Mouse (Mus musculus) limb, embryonic 12.5 days (tissue): ENCODE measurements around the gene Adora3. TPM values are rescaled to one million over a fixed set of nuclear protein-coding genes. Genes with fewer than 3 reads are reported as not detected.
"Not testable (repeated sequence)": the region's sequence is repeated elsewhere in the genome, so short reads cannot be mapped to it uniquely, and the experiment has no call there.

Experiments used
- ATAC-seq: fragments of 200-750 bp; cut with Nextera tagmentation; 2 replicates; pipeline ENCODE4 v1.8.0; 2017; ENCODE audit warnings: low read depth, moderate TSS enrichment; ENCODE audit not compliant: insufficient number of reproducible peaks, insufficient read depth, low FRiP score, low TSS enrichment
- H3K27ac ChIP-seq: fragments of 300-500 bp; sonication (generic); 2 replicates; pipeline ENCODE4 v1.5.1; 2016; ENCODE audit warnings: mild to moderate bottlenecking, moderate library complexity
- H3K27me3 ChIP-seq: fragments of 300-500 bp; sonication (generic); 2 replicates; pipeline ENCODE4 v1.6.1; 2016; ENCODE audit warnings: mild to moderate bottlenecking, moderate library complexity
- H3K36me3 ChIP-seq: fragments of 300-500 bp; sonication (generic); 2 replicates; pipeline ENCODE4 v1.6.1; 2016; ENCODE audit warnings: mild to moderate bottlenecking, moderate library complexity
- H3K4me1 ChIP-seq: fragments of 300-500 bp; sonication (generic); replicated peaks from 2 replicates; pipeline ENCODE4 v1.6.1; 2016
- H3K4me2 ChIP-seq: fragments of 300-500 bp; sonication (generic); 2 replicates; pipeline ENCODE4 v1.6.1; 2016; ENCODE audit warnings: mild to moderate bottlenecking, moderate library complexity
- H3K4me3 ChIP-seq: fragments of 300-500 bp; sonication (generic); replicated peaks from 2 replicates; pipeline ENCODE4 v1.5.1; 2016; ENCODE audit warnings: mild to moderate bottlenecking
- H3K9ac ChIP-seq: fragments of 300-500 bp; sonication (generic); replicated peaks from 2 replicates; pipeline ENCODE4 v1.6.1; 2016; ENCODE audit warnings: mild to moderate bottlenecking, moderate library complexity
- H3K9me3 ChIP-seq: fragments of 300-500 bp; sonication (generic); 2 replicates; pipeline ENCODE4 v1.6.1; 2016; ENCODE audit warnings: mild to moderate bottlenecking, moderate library complexity
- WGBS: fragments of 180-500 bp; shearing (Covaris S2); methylation state at CpG from one replicate; pipeline ENCODE4 v1.1.7; 2016; 5-methylcytosine and 5-hydroxymethylcytosine counted together
- polyA plus RNA-seq: library from polyadenylated mRNA; unstranded; fragments of >200 nt; fragmentation: Nextera tagmentation; extraction: Ambion mirVana; gene quantifications from 2 replicates; pipeline ENCODE4 v1.2.1, GENCODE M21; 2016

Gene Adora3
- polyA plus RNA-seq, 1 experiment from 2014 or later, result not detected

GRCm38 (mm10) chr3:105918355-105918745, 47.7 kb downstream of the Adora3 start:
- H3K27me3 ChIP-seq, result no peaks in the 10 kb centered on the region
- no peaks in the 10 kb centered on the region for H3K36me3 ChIP-seq
- H3K4me1 ChIP-seq, result no peaks in the 10 kb centered on the region
- whole genome bisulfite sequencing, result 76% methylated on average over 3 of the region's 3 CpGs
- H3K9ac ChIP-seq, result no peak overlapping the region
- H3K4me3 ChIP-seq, result no peak overlapping the region
- ATAC-seq, result no peak
- H3K9me3 ChIP-seq, result no peaks in the 10 kb centered on the region
- H3K4me2 ChIP-seq, result no peak overlapping the region
- no peak overlapping the region for H3K27ac ChIP-seq

DNA sequence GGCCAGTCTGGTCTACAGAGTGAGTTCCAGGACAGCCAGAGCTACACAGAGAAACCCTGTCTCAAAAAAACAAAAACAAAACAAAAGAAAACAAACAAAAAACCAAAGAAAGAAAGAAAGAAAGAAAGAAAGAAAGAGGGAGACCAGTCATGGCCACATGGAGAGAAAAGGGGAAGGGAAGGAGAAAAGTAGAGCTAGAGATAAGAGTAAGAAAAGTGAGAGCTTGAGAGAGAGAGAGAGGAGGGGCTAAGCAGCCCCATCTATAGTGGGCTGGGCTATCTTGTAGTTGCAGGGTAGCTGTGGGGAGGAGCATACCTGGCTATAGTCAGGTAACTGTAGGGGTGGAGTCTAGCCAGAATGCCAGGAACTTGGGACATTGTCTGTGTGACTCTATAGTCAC, 50.1 kb downstream of the Adora3 start:
- not testable (repeated sequence) for H3K9ac ChIP-seq, H3K4me2 ChIP-seq, H3K4me3 ChIP-seq, ATAC-seq, H3K27ac ChIP-seq, H3K4me1 ChIP-seq, H3K9me3 ChIP-seq, H3K36me3 ChIP-seq, H3K27me3 ChIP-seq

DNA sequence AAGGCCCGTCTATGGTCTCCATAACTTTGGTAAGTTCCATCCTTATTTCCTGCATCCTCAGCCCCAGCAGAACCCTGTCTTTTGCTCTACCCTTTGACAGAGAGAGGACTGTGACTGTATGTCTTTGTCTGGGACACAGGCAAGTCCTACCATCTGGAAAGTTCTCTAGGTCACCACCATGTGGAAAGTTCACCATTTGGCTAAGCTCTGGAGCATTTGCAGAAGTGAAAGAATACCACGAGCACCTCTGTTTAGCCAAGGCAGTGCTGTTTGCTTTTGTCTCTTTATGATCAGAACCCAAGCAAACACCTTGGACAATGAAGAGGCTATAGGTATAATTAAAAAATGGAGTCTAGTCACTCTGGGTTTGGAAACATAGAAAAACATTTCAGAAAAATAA, 51.3 kb downstream of the Adora3 start:
- Histone ChIP-seq H3K27ac (no peak overlapping the region), H3K4me3 (no peak overlapping the region), H3K4me1 (no peaks in the 10 kb centered on the region), H3K4me2 (no peak overlapping the region), H3K27me3 (no peaks in the 10 kb centered on the region), H3K9me3 (no peaks in the 10 kb centered on the region), H3K9ac (no peak overlapping the region), H3K36me3 (no peaks in the 10 kb centered on the region)
- ATAC-seq, result no peak
- WGBS, result 83% methylated on average over 2 of the region's 2 CpGs

DNA sequence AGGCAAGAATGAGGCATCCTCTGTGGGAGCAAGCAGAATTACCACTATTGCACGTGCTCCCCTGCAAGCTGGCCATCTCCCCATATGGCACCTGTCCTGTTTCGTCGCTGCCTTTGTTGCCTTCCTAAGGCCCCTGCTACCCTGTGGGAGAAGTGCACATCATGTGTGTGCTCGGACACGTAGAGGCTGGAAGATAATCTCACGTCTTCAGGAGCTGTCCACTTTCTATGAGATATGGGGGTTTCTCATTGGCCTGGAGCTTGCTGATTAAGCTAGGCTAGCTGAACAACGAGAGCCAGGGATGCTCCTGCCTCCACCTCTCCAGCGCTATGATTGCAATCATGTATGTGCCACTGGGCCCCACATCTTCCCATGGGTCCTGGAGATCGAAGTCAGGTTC, 54.0 kb downstream of the Adora3 start:
- Histone ChIP-seq H3K4me2 (no peak overlapping the region), H3K27ac (no peak overlapping the region), H3K9ac (no peak overlapping the region), H3K9me3 (no peaks in the 10 kb centered on the region), H3K27me3 (no peaks in the 10 kb centered on the region), H3K4me3 (no peak overlapping the region), H3K36me3 (no peaks in the 10 kb centered on the region), H3K4me1 (no peaks in the 10 kb centered on the region)
- no peak for ATAC-seq
- 80% methylated on average over 9 of the region's 9 CpGs for WGBS

DNA sequence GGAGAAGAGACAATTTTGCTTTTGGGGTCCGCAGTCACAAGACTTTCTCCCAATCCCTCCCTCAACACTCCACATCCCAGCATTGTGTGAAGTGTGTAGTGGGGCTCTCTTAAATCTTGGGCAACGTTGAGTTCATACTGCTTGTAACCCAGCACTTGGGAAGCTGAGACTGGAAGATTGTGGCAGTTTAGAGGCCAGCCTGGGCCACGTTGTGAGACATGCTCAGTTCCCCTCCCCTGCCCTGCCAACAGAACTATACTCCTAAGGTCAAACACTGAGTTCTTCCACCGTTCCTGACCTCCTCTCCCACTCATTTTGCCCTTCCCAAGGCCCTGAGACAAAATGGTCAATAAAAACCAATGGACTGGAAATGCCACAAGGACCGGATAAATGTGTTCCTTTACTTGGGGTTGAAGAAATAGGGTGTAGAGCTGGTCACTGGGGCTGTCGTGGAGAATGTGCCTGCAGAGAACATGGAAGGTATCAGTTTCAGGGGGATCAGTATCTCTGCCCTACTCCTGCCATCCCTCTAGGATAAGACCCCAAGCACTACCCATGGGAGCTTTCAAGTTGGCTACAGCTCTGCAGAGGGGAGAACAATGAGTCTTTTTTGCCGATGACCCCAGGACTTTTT, 57.0 kb downstream of the Adora3 start:
- Histone ChIP-seq H3K36me3 (no peaks in the 10 kb centered on the region), H3K4me3 (no peak overlapping the region), H3K9me3 (no peaks in the 10 kb centered on the region), H3K4me1 (no peaks in the 10 kb centered on the region), H3K4me2 (no peak overlapping the region), H3K27me3 (no peaks in the 10 kb centered on the region), H3K27ac (no peak overlapping the region), H3K9ac (no peak overlapping the region)
- 81% methylated on average over 7 of the region's 7 CpGs for WGBS
- ATAC-seq, result no peak

- no peak for ATAC-seq
- H3K27me3 ChIP-seq, result no peaks in the 10 kb centered on the region
- H3K9me3 ChIP-seq, result no peaks in the 10 kb centered on the region
- H3K4me1 ChIP-seq, result no peaks in the 10 kb centered on the region
- H3K36me3 ChIP-seq, result no peaks in the 10 kb centered on the region
- H3K27ac ChIP-seq, result no peak overlapping the region
- H3K4me3 ChIP-seq, result no peak overlapping the region
- H3K4me2 ChIP-seq, result no peak overlapping the region
- no peak overlapping the region for H3K9ac ChIP-seq
- 89% methylated on average over 3 of the region's 3 CpGs for WGBS
Observed at GRCm38 (mm10) chr3:105928195-105928569, 57.5 kb downstream of the Adora3 start.

DNA sequence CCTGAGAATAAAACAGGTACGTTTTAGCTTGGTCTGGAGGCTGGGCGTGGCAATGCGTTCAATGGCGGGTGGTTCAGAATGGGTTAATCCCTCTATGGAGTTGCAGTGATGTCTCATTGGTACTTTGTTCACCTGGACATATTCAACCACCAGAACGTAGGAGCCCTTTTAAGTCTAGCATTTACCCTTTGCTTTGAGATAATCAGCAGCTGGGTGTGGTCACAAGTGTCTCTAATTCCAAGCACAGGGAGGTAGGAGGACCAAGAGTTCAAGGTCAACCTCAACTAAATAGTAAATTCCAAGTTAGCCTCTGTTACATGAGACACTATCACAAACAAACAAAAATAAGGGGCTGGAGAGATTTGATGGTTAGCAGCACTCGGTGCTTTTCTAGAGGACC, 58.1 kb downstream of the Adora3 start:
- Histone ChIP-seq H3K4me2 (no peak overlapping the region), H3K9ac (no peak overlapping the region), H3K4me3 (no peak overlapping the region), H3K36me3 (no peaks in the 10 kb centered on the region), H3K27me3 (no peaks in the 10 kb centered on the region), H3K4me1 (no peaks in the 10 kb centered on the region), H3K9me3 (no peaks in the 10 kb centered on the region), H3K27ac (no peak overlapping the region)
- 85% methylated on average over 6 of the region's 6 CpGs for WGBS
- ATAC-seq, result no peak

DNA sequence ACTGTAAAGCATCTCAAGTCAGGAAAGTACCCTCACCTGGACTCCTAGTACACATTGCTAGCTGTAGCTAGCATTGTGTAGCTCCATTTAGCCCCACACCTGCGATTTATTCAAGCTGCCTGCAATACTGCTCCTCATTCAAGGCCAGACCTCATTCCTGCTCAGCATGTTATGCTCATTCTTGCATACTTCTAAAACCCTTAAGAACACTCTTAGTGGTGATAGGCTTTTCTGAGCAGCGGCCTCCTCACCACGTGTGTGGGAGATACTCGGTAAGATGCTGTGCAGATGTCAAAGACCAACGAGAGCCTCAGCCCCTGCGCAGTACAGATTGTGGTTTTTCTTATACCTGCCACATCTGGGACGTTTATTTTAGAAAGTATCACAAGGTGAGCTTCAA, 59.2 kb downstream of the Adora3 start:
- Histone ChIP-seq H3K27me3 (no peaks in the 10 kb centered on the region), H3K9ac (no peak overlapping the region), H3K4me1 (no peaks in the 10 kb centered on the region), H3K9me3 (no peaks in the 10 kb centered on the region), H3K27ac (no peak overlapping the region), H3K4me2 (no peak overlapping the region), H3K36me3 (no peaks in the 10 kb centered on the region), H3K4me3 (no peak overlapping the region)
- ATAC-seq, result no peak
- WGBS, result 80% methylated on average over 7 of the region's 7 CpGs

DNA sequence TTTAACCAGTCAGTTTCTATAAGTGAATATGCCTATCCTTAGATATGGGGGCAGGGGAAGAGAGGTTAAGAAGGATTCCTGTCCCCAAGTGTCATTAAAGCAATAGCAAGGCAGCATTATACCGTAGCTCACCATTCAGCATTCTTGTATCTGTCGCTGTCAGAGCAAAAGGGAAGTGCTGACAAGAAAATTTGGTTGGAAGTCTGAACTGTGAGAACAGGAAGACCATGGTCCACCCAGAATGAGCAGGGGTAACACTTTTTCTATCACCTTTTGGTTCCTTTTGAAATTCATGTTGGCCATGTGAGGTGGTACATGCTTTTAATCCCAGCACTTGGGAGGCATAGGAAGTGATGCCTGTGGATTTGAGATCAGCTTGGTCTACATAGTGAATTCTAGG, 60.4 kb downstream of the Adora3 start:
- no peaks in the 10 kb centered on the region for H3K27me3 ChIP-seq
- ATAC-seq, result no peak
- no peaks in the 10 kb centered on the region for H3K4me1 ChIP-seq
- WGBS, result 89% methylated on average over 2 of the region's 2 CpGs
- H3K9me3 ChIP-seq, result no peaks in the 10 kb centered on the region
- H3K27ac ChIP-seq, result no peak overlapping the region
- H3K4me2 ChIP-seq, result no peak overlapping the region
- H3K4me3 ChIP-seq, result no peak overlapping the region
- H3K9ac ChIP-seq, result no peak overlapping the region
- H3K36me3 ChIP-seq, result no peaks in the 10 kb centered on the region

DNA sequence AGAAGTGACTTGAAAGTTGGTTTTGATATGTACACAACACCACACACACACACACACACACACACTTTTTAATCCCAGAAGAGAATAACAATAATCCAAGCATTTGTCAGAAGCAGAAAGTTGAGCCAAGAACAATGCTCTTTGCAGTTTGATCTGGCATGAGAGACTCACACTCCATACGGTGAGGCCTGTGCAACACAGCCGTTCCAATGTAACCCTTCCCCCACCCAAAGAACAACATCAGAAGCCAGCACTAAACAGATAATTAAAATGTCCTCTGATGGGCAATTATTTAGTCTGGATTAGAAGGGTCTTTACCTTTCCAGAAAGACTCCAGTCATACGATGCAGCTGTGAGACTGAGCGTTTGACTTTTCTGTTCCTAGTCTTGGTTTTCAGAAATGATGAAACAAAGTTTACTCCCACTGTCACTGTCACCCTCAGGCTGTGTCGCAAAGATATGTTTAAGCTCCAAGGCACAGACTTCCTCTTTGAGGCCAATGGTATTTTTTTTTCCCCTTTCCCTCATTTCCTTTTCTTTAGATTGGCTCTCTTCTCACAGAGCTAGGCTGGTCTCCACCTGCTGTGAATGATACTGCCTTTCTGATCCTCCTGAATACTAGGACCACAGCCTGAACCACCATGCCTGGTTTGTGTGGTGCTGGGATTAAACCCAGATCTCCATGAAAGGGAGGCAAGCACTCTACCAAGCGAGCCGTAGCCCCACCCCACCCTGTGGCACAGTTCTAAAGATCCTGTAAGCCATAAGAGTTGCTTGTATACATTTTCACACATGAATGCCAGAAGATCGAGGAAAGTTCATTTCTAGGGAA, 61.8 kb downstream of the Adora3 start, which contains the start of gene I830077J02Rik:
I830077J02Rik (minus strand) TSS at position 425 of the 832 bp plus-strand sequence.
- no peaks in the 10 kb centered on the region for H3K4me1 ChIP-seq
- no peaks in the 10 kb centered on the region for H3K9me3 ChIP-seq
- 78% methylated on average over 8 of the region's 8 CpGs for whole genome bisulfite sequencing
- no peak for ATAC-seq
- H3K4me3 ChIP-seq, result no peak within 1 kb of the TSS
- H3K27ac ChIP-seq, result no peak within 1 kb of the TSS
- H3K27me3 ChIP-seq, result no peaks in the 10 kb centered on the region
- no peak within 1 kb of the TSS for H3K9ac ChIP-seq
- no peak within 1 kb of the TSS for H3K4me2 ChIP-seq
- H3K36me3 ChIP-seq, result peaks cover 11% of the 10 kb centered on the region

GRCm38 (mm10) chr3:105933926-105934325, 63.3 kb downstream of the Adora3 start:
- no peaks in the 10 kb centered on the region for H3K4me1 ChIP-seq
- H3K27ac ChIP-seq, result no peak overlapping the region
- H3K9ac ChIP-seq, result no peak overlapping the region
- 89% methylated on average over 6 of the region's 6 CpGs for WGBS
- peaks cover 16% of the 10 kb centered on the region for H3K36me3 ChIP-seq
- H3K4me3 ChIP-seq, result no peak overlapping the region
- no peaks in the 10 kb centered on the region for H3K9me3 ChIP-seq
- no peaks in the 10 kb centered on the region for H3K27me3 ChIP-seq
- ATAC-seq, result no peak
- no peak overlapping the region for H3K4me2 ChIP-seq

DNA sequence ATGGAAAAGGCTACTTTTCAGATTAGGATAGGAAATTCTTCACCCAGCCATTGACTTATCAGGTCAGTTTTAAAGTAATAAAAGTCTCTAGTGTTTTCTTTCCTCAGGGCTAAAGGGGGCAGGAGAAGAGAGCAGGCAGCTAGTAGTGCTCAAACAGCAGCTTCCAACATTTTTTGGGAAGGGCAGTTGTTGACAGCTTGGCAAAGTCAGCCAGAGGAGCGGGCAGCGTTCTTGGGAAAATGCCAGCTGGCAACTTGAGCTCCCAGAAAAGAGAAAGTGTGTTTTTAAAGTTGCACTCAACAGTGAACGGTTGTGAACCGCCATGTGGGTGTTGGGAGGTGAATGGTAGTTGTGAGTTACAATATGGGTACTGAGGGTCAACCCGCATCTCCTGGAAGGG, 64.4 kb downstream of the Adora3 start:
- Histone ChIP-seq H3K9ac (no peak overlapping the region), H3K9me3 (no peaks in the 10 kb centered on the region), H3K4me3 (no peak overlapping the region), H3K36me3 (peaks cover 21% of the 10 kb centered on the region), H3K27me3 (no peaks in the 10 kb centered on the region), H3K4me2 (no peak overlapping the region), H3K4me1 (no peaks in the 10 kb centered on the region), H3K27ac (no peak overlapping the region)
- WGBS, result 95% methylated on average over 5 of the region's 5 CpGs
- ATAC-seq, result no peak
